Mouse (Mus musculus): ENCODE results near the gene Smim24. TPM values are rescaled to one million over a fixed set of nuclear protein-coding genes. Genes with fewer than 3 reads are reported as not detected.
A peak's percentile ranks its signal among the peaks of the same experiment; 100 is the strongest.

The Smim24 gene
- polyA plus RNA-seq, 1 experiment from 2014 or later, result 2.3 TPM

- ATAC-seq (ENCODE audit: low FRiP score) (no peak), DNase-seq (ENCODE audit: low spot score, missing footprints) (peak; percentile 92)
- H3K9me3 ChIP-seq (ENCODE audit: control insufficient read depth, low read length), result no peaks in the 10 kb centered on the region
- no peak overlapping the region for H3K9ac ChIP-seq (ENCODE audit: low read length)
- peaks cover 37% of the 10 kb centered on the region for H3K27me3 ChIP-seq (ENCODE audit: control insufficient read depth, insufficient read depth, low read length)
- H3K4me3 ChIP-seq (ENCODE audit: low read depth, low read length), result peak overlapping the region; percentile 80; the same call in 1 of the 2 replicates
- H3K4me2 ChIP-seq, result no peak overlapping the region
- H3K36me3 ChIP-seq (ENCODE audit: control insufficient read depth, insufficient read depth, low read length), result no peaks in the 10 kb centered on the region
- peaks cover 5% of the 10 kb centered on the region for H3K4me1 ChIP-seq (ENCODE audit: control insufficient read depth, insufficient read depth, low read length)
- H3K27ac ChIP-seq (ENCODE audit: low read depth, low read length), result no peak overlapping the region
- WGBS, result 16% methylated on average over 15 of the region's 15 CpGs
These were observed 38.8 kb downstream of the Smim24 start for GRCm38 (mm10) chr10:81431526-81432168.

- peaks cover 31% of the 10 kb centered on the region for H3K27me3 ChIP-seq (ENCODE audit: control insufficient read depth, insufficient read depth, low read length)
- H3K9ac ChIP-seq (ENCODE audit: low read length), result no peak overlapping the region
- no peak overlapping the region for H3K4me3 ChIP-seq (ENCODE audit: low read depth, low read length)
- DNase-seq (ENCODE audit: low spot score, missing footprints) (peak; percentile 78), ATAC-seq (ENCODE audit: low FRiP score) (peak; percentile 0; the same call in 1 of the 2 replicates)
- no peaks in the 10 kb centered on the region for H3K9me3 ChIP-seq (ENCODE audit: control insufficient read depth, low read length)
- WGBS, result 68% methylated on average over 21 of the region's 21 CpGs
- H3K36me3 ChIP-seq (ENCODE audit: control insufficient read depth, insufficient read depth, low read length), result no peaks in the 10 kb centered on the region
- no peak overlapping the region for H3K27ac ChIP-seq (ENCODE audit: low read depth, low read length)
- H3K4me2 ChIP-seq, result no peak overlapping the region
- H3K4me1 ChIP-seq (ENCODE audit: control insufficient read depth, insufficient read depth, low read length), result peaks cover 5% of the 10 kb centered on the region
These were observed 39.5 kb downstream of the Smim24 start for GRCm38 (mm10) chr10:81432169-81432867.

- Histone ChIP-seq H3K4me1 (ENCODE audit: control insufficient read depth, insufficient read depth, low read length) (peaks cover 5% of the 10 kb centered on the region), H3K4me3 (ENCODE audit: low read depth, low read length) (no peak overlapping the region), H3K4me2 (peak overlapping the region; percentile 35), H3K9me3 (ENCODE audit: control insufficient read depth, low read length) (no peaks in the 10 kb centered on the region), H3K36me3 (ENCODE audit: control insufficient read depth, insufficient read depth, low read length) (no peaks in the 10 kb centered on the region), H3K27me3 (ENCODE audit: control insufficient read depth, insufficient read depth, low read length) (peaks cover 25% of the 10 kb centered on the region), H3K27ac (ENCODE audit: low read depth, low read length) (no peak overlapping the region), H3K9ac (ENCODE audit: low read length) (no peak overlapping the region)
- peak; percentile 97 for DNase-seq (ENCODE audit: low spot score, missing footprints)
- ATAC-seq (ENCODE audit: low FRiP score), result peak; percentile 84
- 6% methylated on average over 17 of the region's 17 CpGs for WGBS
These were observed 40.0 kb downstream of the Smim24 start for GRCm38 (mm10) chr10:81432868-81433262.

GRCm38 (mm10) chr10:81433541-81434289 lies 40.9 kb downstream of the Smim24 start:
- WGBS, result 80% methylated on average over 26 of the region's 26 CpGs
- Histone ChIP-seq H3K9me3 (ENCODE audit: control insufficient read depth, low read length) (no peaks in the 10 kb centered on the region), H3K36me3 (ENCODE audit: control insufficient read depth, insufficient read depth, low read length) (no peaks in the 10 kb centered on the region), H3K9ac (ENCODE audit: low read length) (no peak overlapping the region), H3K27ac (ENCODE audit: low read depth, low read length) (no peak overlapping the region), H3K27me3 (ENCODE audit: control insufficient read depth, insufficient read depth, low read length) (peaks cover 17% of the 10 kb centered on the region), H3K4me3 (ENCODE audit: low read depth, low read length) (no peak overlapping the region), H3K4me1 (ENCODE audit: control insufficient read depth, insufficient read depth, low read length) (peaks cover 5% of the 10 kb centered on the region), H3K4me2 (no peak overlapping the region)
- DNase-seq (ENCODE audit: low spot score, missing footprints) (peak; percentile 77), ATAC-seq (ENCODE audit: low FRiP score) (no peak)

- Histone ChIP-seq H3K9me3 (ENCODE audit: control insufficient read depth, low read length) (no peaks in the 10 kb centered on the region), H3K36me3 (ENCODE audit: control insufficient read depth, insufficient read depth, low read length) (no peaks in the 10 kb centered on the region), H3K27me3 (ENCODE audit: control insufficient read depth, insufficient read depth, low read length) (peaks cover 15% of the 10 kb centered on the region), H3K4me1 (ENCODE audit: control insufficient read depth, insufficient read depth, low read length) (peaks cover 2% of the 10 kb centered on the region), H3K4me3 (ENCODE audit: low read depth, low read length) (no peak overlapping the region), H3K9ac (ENCODE audit: low read length) (no peak overlapping the region), H3K27ac (ENCODE audit: low read depth, low read length) (no peak overlapping the region), H3K4me2 (no peak overlapping the region)
- no peak for ATAC-seq (ENCODE audit: low FRiP score)
- DNase-seq (ENCODE audit: low spot score, missing footprints), result peak; percentile 62
- 68% methylated on average over 15 of the region's 15 CpGs for WGBS
These were observed 41.8 kb downstream of the Smim24 start for GRCm38 (mm10) chr10:81434361-81435263.

- 81% methylated on average over 3 of the region's 3 CpGs for WGBS
These were observed 42.6 kb downstream of the Smim24 start for GRCm38 (mm10) chr10:81435436-81435835.

GRCm38 (mm10) chr10:81441019-81441418 lies 48.2 kb downstream of the Smim24 start:
- no peak overlapping the region for H3K9ac ChIP-seq (ENCODE audit: low read length)
- H3K4me1 ChIP-seq (ENCODE audit: control insufficient read depth, insufficient read depth, low read length), result no peaks in the 10 kb centered on the region
- no peaks in the 10 kb centered on the region for H3K27me3 ChIP-seq (ENCODE audit: control insufficient read depth, insufficient read depth, low read length)
- ATAC-seq (ENCODE audit: low FRiP score), result no peak
- no peak overlapping the region for H3K4me2 ChIP-seq
- no peak overlapping the region for H3K4me3 ChIP-seq (ENCODE audit: low read depth, low read length)
- H3K9me3 ChIP-seq (ENCODE audit: control insufficient read depth, low read length), result no peaks in the 10 kb centered on the region
- H3K27ac ChIP-seq (ENCODE audit: low read depth, low read length), result no peak overlapping the region
- peak; percentile 64 for DNase-seq (ENCODE audit: low spot score, missing footprints)
- H3K36me3 ChIP-seq (ENCODE audit: control insufficient read depth, insufficient read depth, low read length), result no peaks in the 10 kb centered on the region

More at GRCm38 (mm10) chr10:81435436-81435835, 42.6 kb downstream of the Smim24 start:
- ATAC-seq (ENCODE audit: low FRiP score), result no peak
- Histone ChIP-seq H3K27ac (ENCODE audit: low read depth, low read length) (no peak overlapping the region), H3K27me3 (ENCODE audit: control insufficient read depth, insufficient read depth, low read length) (peaks cover 15% of the 10 kb centered on the region), H3K4me1 (ENCODE audit: control insufficient read depth, insufficient read depth, low read length) (no peaks in the 10 kb centered on the region), H3K9ac (ENCODE audit: low read length) (no peak overlapping the region), H3K9me3 (ENCODE audit: control insufficient read depth, low read length) (no peaks in the 10 kb centered on the region), H3K36me3 (ENCODE audit: control insufficient read depth, insufficient read depth, low read length) (no peaks in the 10 kb centered on the region), H3K4me2 (no peak overlapping the region), H3K4me3 (ENCODE audit: low read depth, low read length) (no peak overlapping the region)
- peak; percentile 77 for DNase-seq (ENCODE audit: low spot score, missing footprints)

Data from midbrain, embryonic 11.5 days (tissue).